Mouse (Mus musculus): ENCODE measurements around the gene Amn. TPM values are rescaled to one million over a fixed set of nuclear protein-coding genes. Genes with fewer than 3 reads are reported as not detected.

Amn gene
- polyA plus RNA-seq, 1 experiment, result 0.09 TPM

- Histone ChIP-seq H3K79me2 (ENCODE audit: control insufficient read depth, insufficient read depth) (no peaks in the 10 kb centered on the region), H3K27me3 (ENCODE audit: control insufficient read depth, insufficient read depth, insufficient read length) (no peaks in the 10 kb centered on the region), H3K79me3 (ENCODE audit: low read depth) (no peaks in the 10 kb centered on the region), H3ac (ENCODE audit: control insufficient read depth, insufficient read length, low read depth) (no peak overlapping the region), H3K36me3 (ENCODE audit: control insufficient read depth, insufficient read depth) (peaks cover 74% of the 10 kb centered on the region), H3K4me3 (ENCODE audit: insufficient read depth, poor library complexity, severe bottlenecking) (no peak overlapping the region)
- TF ChIP-seq CEBPB (IDR thresholded peaks at IDR 0.05; ENCODE audit: low read depth) (no peak), MYOD1 (IDR thresholded peaks at IDR 0.05; ENCODE audit: control insufficient read depth, insufficient read length, low read depth) (no peak), MYOG (IDR thresholded peaks at IDR 0.05; ENCODE audit: control insufficient read depth, extremely low read depth, insufficient read length) (no peak), USF1 (IDR thresholded peaks at IDR 0.05; ENCODE audit: low read depth) (no peak), FOSL1 (IDR thresholded peaks at IDR 0.05; ENCODE audit: insufficient read depth, low read length, poor library complexity, severe bottlenecking) (no peak), MAX (IDR thresholded peaks at IDR 0.05) (no peak), CTCF (IDR thresholded peaks at IDR 0.05; ENCODE audit: control insufficient read depth, insufficient read depth, insufficient read length) (no peak)
Observed at GRCm38 (mm10) chr12:111301322-111302017, 30.6 kb downstream of the Amn start.

- Histone ChIP-seq H3K79me2 (ENCODE audit: control insufficient read depth, insufficient read depth) (no peaks in the 10 kb centered on the region), H3ac (ENCODE audit: control insufficient read depth, insufficient read length, low read depth) (no peak overlapping the region), H3K27me3 (ENCODE audit: control insufficient read depth, insufficient read depth, insufficient read length) (no peaks in the 10 kb centered on the region), H3K79me3 (ENCODE audit: low read depth) (no peaks in the 10 kb centered on the region), H3K36me3 (ENCODE audit: control insufficient read depth, insufficient read depth) (peaks cover 78% of the 10 kb centered on the region), H3K4me3 (ENCODE audit: insufficient read depth, poor library complexity, severe bottlenecking) (no peak overlapping the region)
- TF ChIP-seq MYOD1 (IDR thresholded peaks at IDR 0.05; ENCODE audit: control insufficient read depth, insufficient read length, low read depth) (no peak), FOSL1 (IDR thresholded peaks at IDR 0.05; ENCODE audit: insufficient read depth, low read length, poor library complexity, severe bottlenecking) (no peak), USF1 (IDR thresholded peaks at IDR 0.05; ENCODE audit: low read depth) (no peak), CEBPB (IDR thresholded peaks at IDR 0.05; ENCODE audit: low read depth) (no peak), CTCF (IDR thresholded peaks at IDR 0.05; ENCODE audit: control insufficient read depth, insufficient read depth, insufficient read length) (no peak), MYOG (IDR thresholded peaks at IDR 0.05; ENCODE audit: control insufficient read depth, extremely low read depth, insufficient read length) (no peak), MAX (IDR thresholded peaks at IDR 0.05) (no peak)
Observed at GRCm38 (mm10) chr12:111302018-111302345, 31.1 kb downstream of the Amn start.

- Histone ChIP-seq H3K27me3 (ENCODE audit: control insufficient read depth, insufficient read depth, insufficient read length) (no peaks in the 10 kb centered on the region), H3K36me3 (ENCODE audit: control insufficient read depth, insufficient read depth) (peaks cover 70% of the 10 kb centered on the region), H3K79me3 (ENCODE audit: low read depth) (no peaks in the 10 kb centered on the region), H3ac (ENCODE audit: control insufficient read depth, insufficient read length, low read depth) (no peak overlapping the region), H3K4me3 (ENCODE audit: insufficient read depth, poor library complexity, severe bottlenecking) (no peak overlapping the region), H3K79me2 (ENCODE audit: control insufficient read depth, insufficient read depth) (no peaks in the 10 kb centered on the region)
- TF ChIP-seq MAX (IDR thresholded peaks at IDR 0.05) (no peak), MYOD1 (IDR thresholded peaks at IDR 0.05; ENCODE audit: control insufficient read depth, insufficient read length, low read depth) (no peak), CTCF (IDR thresholded peaks at IDR 0.05; ENCODE audit: control insufficient read depth, insufficient read depth, insufficient read length) (no peak), FOSL1 (IDR thresholded peaks at IDR 0.05; ENCODE audit: insufficient read depth, low read length, poor library complexity, severe bottlenecking) (no peak), USF1 (IDR thresholded peaks at IDR 0.05; ENCODE audit: low read depth) (no peak), MYOG (IDR thresholded peaks at IDR 0.05; ENCODE audit: control insufficient read depth, extremely low read depth, insufficient read length) (no peak), CEBPB (IDR thresholded peaks at IDR 0.05; ENCODE audit: low read depth) (no peak)
Observed at GRCm38 (mm10) chr12:111303702-111304337, 32.9 kb downstream of the Amn start.

- Histone ChIP-seq H3ac (ENCODE audit: control insufficient read depth, insufficient read length, low read depth) (no peak overlapping the region), H3K36me3 (ENCODE audit: control insufficient read depth, insufficient read depth) (peaks cover 70% of the 10 kb centered on the region), H3K4me3 (ENCODE audit: insufficient read depth, poor library complexity, severe bottlenecking) (no peak overlapping the region), H3K27me3 (ENCODE audit: control insufficient read depth, insufficient read depth, insufficient read length) (no peaks in the 10 kb centered on the region), H3K79me2 (ENCODE audit: control insufficient read depth, insufficient read depth) (no peaks in the 10 kb centered on the region), H3K79me3 (ENCODE audit: low read depth) (no peaks in the 10 kb centered on the region)
- TF ChIP-seq CEBPB (IDR thresholded peaks at IDR 0.05; ENCODE audit: low read depth) (no peak), MYOG (IDR thresholded peaks at IDR 0.05; ENCODE audit: control insufficient read depth, extremely low read depth, insufficient read length) (no peak), MYOD1 (IDR thresholded peaks at IDR 0.05; ENCODE audit: control insufficient read depth, insufficient read length, low read depth) (no peak), USF1 (IDR thresholded peaks at IDR 0.05; ENCODE audit: low read depth) (no peak), CTCF (IDR thresholded peaks at IDR 0.05; ENCODE audit: control insufficient read depth, insufficient read depth, insufficient read length) (no peak), FOSL1 (IDR thresholded peaks at IDR 0.05; ENCODE audit: insufficient read depth, low read length, poor library complexity, severe bottlenecking) (no peak)
Observed at GRCm38 (mm10) chr12:111306821-111307220, 35.9 kb downstream of the Amn start.

- no peak overlapping the region for H3ac ChIP-seq (ENCODE audit: control insufficient read depth, insufficient read length, low read depth)
- peaks cover 65% of the 10 kb centered on the region for H3K36me3 ChIP-seq (ENCODE audit: control insufficient read depth, insufficient read depth)
- no peak overlapping the region for H3K4me3 ChIP-seq (ENCODE audit: insufficient read depth, poor library complexity, severe bottlenecking)
- TF ChIP-seq FOSL1 (IDR thresholded peaks at IDR 0.05; ENCODE audit: insufficient read depth, low read length, poor library complexity, severe bottlenecking) (no peak), MYOG (IDR thresholded peaks at IDR 0.05; ENCODE audit: control insufficient read depth, extremely low read depth, insufficient read length) (no peak), CEBPB (IDR thresholded peaks at IDR 0.05; ENCODE audit: low read depth) (no peak), MYOD1 (IDR thresholded peaks at IDR 0.05; ENCODE audit: control insufficient read depth, insufficient read length, low read depth) (no peak), MAX (IDR thresholded peaks at IDR 0.05) (no peak), USF1 (IDR thresholded peaks at IDR 0.05; ENCODE audit: low read depth) (no peak), CTCF (IDR thresholded peaks at IDR 0.05; ENCODE audit: control insufficient read depth, insufficient read depth, insufficient read length) (no peak)
- H3K27me3 ChIP-seq (ENCODE audit: control insufficient read depth, insufficient read depth, insufficient read length), result no peaks in the 10 kb centered on the region
- no peaks in the 10 kb centered on the region for H3K79me3 ChIP-seq (ENCODE audit: low read depth)
- no peaks in the 10 kb centered on the region for H3K79me2 ChIP-seq (ENCODE audit: control insufficient read depth, insufficient read depth)
Observed at GRCm38 (mm10) chr12:111309256-111309655, 38.4 kb downstream of the Amn start.
